In the genomic region with DNA sequence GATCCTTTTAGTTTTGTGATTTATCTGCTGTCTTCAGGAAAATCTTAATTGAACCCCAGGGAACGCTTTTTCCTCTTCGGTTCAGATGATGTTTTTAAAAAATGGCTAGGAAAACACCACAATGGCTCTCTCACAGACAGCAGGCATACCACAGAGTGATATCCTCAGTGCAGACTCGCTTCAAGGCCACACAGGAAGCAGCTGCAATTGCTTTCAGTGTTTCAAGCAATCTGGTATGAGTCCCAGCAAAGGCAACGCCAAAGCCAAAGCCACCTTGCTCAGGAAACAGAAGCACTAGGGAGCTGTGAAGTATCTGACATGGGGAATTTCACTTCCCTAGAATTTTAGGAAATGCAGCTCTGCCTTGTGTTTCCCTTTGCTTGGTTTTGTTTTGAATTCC, we compare ENCODE assay signal across 8 mouse cellular contexts. TPM values are rescaled to one million over a fixed set of nuclear protein-coding genes. Genes with fewer than 3 reads are reported as not detected.
DNase-seq lines count a peak whose midpoint lies in the region; ATAC-seq lines count a peak whose summit lies in the region.

No protein-coding gene starts in this region.

- H3K9me3 ChIP-seq in intestine, embryonic 16.5 days (ENCODE audit: control insufficient read depth, low read length), result no peaks in the 10 kb centered on the region

- H3K4me2 ChIP-seq in intestine, embryonic 16.5 days (ENCODE audit: low read depth, low read length), result no peak overlapping the region

- peak; percentile 70 for ATAC-seq in intestine, embryonic 16.5 days
- ATAC-seq in activated CD4-positive, CD25-positive, alpha-beta regulatory T cell, adult 4 months, result no peak

- H3K4me3 ChIP-seq in intestine, embryonic 16.5 days (ENCODE audit: low read length), result no peak overlapping the region
- H3K4me3 ChIP-seq in macrophage (ENCODE audit: inconsistent target), result no peak overlapping the region

- H3K79me2 ChIP-seq in macrophage (ENCODE audit: inconsistent target), result no peaks in the 10 kb centered on the region

- no peaks in the 10 kb centered on the region for H3K36me3 ChIP-seq in intestine, embryonic 16.5 days (ENCODE audit: control insufficient read depth, insufficient read depth, low read length)
- H3K36me3 ChIP-seq in macrophage (ENCODE audit: inconsistent target), result no peaks in the 10 kb centered on the region

- WGBS in intestine, embryonic 16.5 days, result 25% methylated on average over 4 of the region's 4 CpGs
- 0% methylated on average over 4 of the region's 4 CpGs for WGBS in macrophage (ENCODE audit: missing documents)

- no peaks in the 10 kb centered on the region for H3K4me1 ChIP-seq in intestine, embryonic 16.5 days (ENCODE audit: control insufficient read depth, insufficient read depth, low read length)

- peak; percentile 15 to 60 for DNase-seq in left cerebral cortex, postnatal 14 days (ENCODE audit: low spot score in 2 of 2)
- no peak for DNase-seq in left cerebral cortex, adult 8-10 months (ENCODE audit: low spot score in 2 of 2)
- DNase-seq in adrenal gland, postnatal 36 days, result peak; percentile 51 to 60
- peak; percentile 20 for DNase-seq in gastrocnemius, postnatal 10 days
- no peak for DNase-seq in cerebellum, adult 9-10 months

- intact Hi-C loops in left cerebral cortex, postnatal 14 days (cut with DNase I), result no loop called here

- H3K27ac ChIP-seq in intestine, embryonic 16.5 days (ENCODE audit: low read length), result no peak overlapping the region
- H3K27ac ChIP-seq in macrophage, result peak overlapping the region; percentile 98

- H3K9ac ChIP-seq in intestine, embryonic 16.5 days (ENCODE audit: low read depth, low read length), result no peak overlapping the region

- H3K27me3 ChIP-seq in intestine, embryonic 16.5 days (replicated peaks; ENCODE audit: control insufficient read depth, insufficient read depth, low read length), result no peaks in the 10 kb centered on the region

RNA-seq across cellular contexts. Expression of a gene that starts 27.4 kb away (rescaled TPM):
- total RNA-seq in left cerebral cortex, postnatal 14 days (2021), result 10 to 100 TPM; 23.2 to 23.5 TPM
- total RNA-seq in left cerebral cortex, adult 8-10 months (2022), result 10 to 100 TPM; 22.3 to 28.5 (median 23.2) TPM
- total RNA-seq in adrenal gland, postnatal 36 days (2021), result 100 to 1,000 TPM; 148 to 154 TPM
- total RNA-seq in gastrocnemius, postnatal 10 days (2021), result 10 to 100 TPM; 13.8 to 18.3 TPM
- polyA plus RNA-seq in intestine, embryonic 16.5 days (2015; fragmentation: Nextera tagmentation; extraction: Ambion mirVana), result 2.3 and 2.4 TPM in 2 replicates
- 1,000 to 10,000 TPM in 8 of 26 experiments, 100 to 1,000 TPM in 18; 205 to 2,656 (median 727) TPM for total RNA-seq in macrophage (2018; cell fraction: chromatin; rRNA removed)
- total RNA-seq in macrophage (2018; cell fraction: cytosol; rRNA removed), result 100 to 1,000 TPM; 160 to 731 (median 322) TPM
- total RNA-seq in macrophage (2018; cell fraction: nucleus; rRNA removed), result 1,000 to 10,000 TPM in 2 of 26 experiments, 100 to 1,000 TPM in 24; 291 to 1,224 (median 585) TPM
- polyA plus RNA-seq in macrophage (2018), result 100 to 236 TPM (median 160 TPM) in 3 replicates
- 1 to 10 TPM; 3.2 to 3.4 TPM for polyA plus RNA-seq in activated CD4-positive, CD25-positive, alpha-beta regulatory T cell, adult 4 months (2017; shearing (Covaris generic))

Comparison
In these comparisons a context has a peak if more than half of its experiments do, and no peak if none do; other contexts are left out.
1. DNase-seq: peak in left cerebral cortex, postnatal 14 days (2 of 2), adrenal gland, postnatal 36 days (2 of 2) and gastrocnemius, postnatal 10 days (single experiment); none in left cerebral cortex, adult 8-10 months (0 of 2) and cerebellum, adult 9-10 months (single experiment).
2. RNA of a gene that starts 27.4 kb away (total RNA-seq): 148 to 154 TPM in adrenal gland, postnatal 36 days; 22.3 to 28.5 TPM in left cerebral cortex, adult 8-10 months, 23.2 to 23.5 TPM in left cerebral cortex, postnatal 14 days and 13.8 to 18.3 TPM in gastrocnemius, postnatal 10 days; every median in the first group is over 4 times any median in the second.